Mouse (Mus musculus) layer of hippocampus, adult 2 months (tissue): ENCODE measurements around the gene Sumo1. TPM values are rescaled to one million over a fixed set of nuclear protein-coding genes. Genes with fewer than 3 reads are reported as not detected.
A peak's percentile ranks its signal among the peaks of the same experiment; 100 is the strongest.

Experiments
- DNase-seq, 2 experiments: peaks; one replicate each; pipeline ENCODE4 v3.0.0; 2022; ENCODE audit warnings: low spot score in 2 of 2
- H3K27ac ChIP-seq: fragments of 200-600 bp; 2 replicates; pipeline ENCODE4 v1.8.1; 2022
- H3K4me3 ChIP-seq: fragments of 200-600 bp; 2 replicates; pipeline ENCODE4 v1.8.1; 2022; ENCODE audit warnings: mild to moderate bottlenecking
- CTCF ChIP-seq: fragments of 200-600 bp; conservative IDR thresholded peaks from 2 replicates; pipeline ENCODE4 v1.8.1; 2022; ENCODE audit warnings: antibody characterized with exemption, mild to moderate bottlenecking, moderate library complexity
- total RNA-seq, 2 experiments: library from RNA; stranded (reverse); gene quantifications; 2 replicates each; pipeline ENCODE4 v1.2.3; 2021

Gene Sumo1
- total RNA-seq, 2 experiments from 2014 or later = 117 to 120 TPM

DNA sequence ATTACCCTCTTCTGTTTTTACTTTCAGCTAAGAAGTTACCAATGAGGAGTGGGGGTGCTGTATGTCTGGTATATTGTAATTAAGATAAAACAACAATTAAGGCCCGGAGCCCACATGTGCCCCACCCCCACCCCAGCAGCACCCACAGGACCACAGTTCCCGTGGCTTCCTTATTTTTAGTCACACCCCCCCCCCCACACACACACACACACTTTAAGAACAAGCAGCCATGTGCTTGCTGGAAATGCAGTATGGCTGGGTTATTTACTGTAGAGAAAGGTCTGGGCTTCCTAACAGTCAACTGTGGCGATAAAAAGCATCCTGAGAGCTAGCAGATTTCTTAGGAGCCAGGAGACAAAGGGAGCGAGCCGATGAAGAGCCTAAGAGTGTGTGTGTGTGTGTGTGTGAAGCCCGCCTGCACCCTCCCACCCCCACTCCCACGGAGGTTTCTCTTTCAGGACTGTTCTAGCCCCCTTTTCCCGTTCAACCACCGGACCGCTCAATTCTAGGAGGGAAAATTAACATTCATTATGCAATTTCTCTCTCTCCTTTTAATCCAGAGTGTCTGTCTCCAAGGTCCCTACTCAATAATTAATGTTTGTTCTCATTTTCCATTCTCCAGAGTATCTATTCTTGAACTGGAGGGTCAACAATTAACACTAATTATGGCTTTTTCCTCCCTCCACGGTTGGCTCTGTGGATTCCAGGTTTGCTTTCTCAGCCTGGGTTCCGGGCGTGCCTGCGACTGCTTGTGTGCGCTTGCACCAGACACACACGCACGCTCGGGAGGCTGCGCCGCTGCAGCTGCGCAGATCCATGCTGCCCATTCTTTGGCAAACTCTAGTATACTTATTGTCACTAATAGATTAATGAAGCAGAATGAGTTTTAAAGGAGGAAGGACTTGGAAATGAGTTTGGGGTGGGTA lies 96.1 kb downstream of the Sumo1 start:
- Histone ChIP-seq H3K27ac (peak overlapping the region; percentile 87), H3K4me3 (peak overlapping the region; percentile 46)
- DNase-seq = peak in 1 of 2 experiments; percentile 36
- no peak for TF ChIP-seq CTCF

DNA sequence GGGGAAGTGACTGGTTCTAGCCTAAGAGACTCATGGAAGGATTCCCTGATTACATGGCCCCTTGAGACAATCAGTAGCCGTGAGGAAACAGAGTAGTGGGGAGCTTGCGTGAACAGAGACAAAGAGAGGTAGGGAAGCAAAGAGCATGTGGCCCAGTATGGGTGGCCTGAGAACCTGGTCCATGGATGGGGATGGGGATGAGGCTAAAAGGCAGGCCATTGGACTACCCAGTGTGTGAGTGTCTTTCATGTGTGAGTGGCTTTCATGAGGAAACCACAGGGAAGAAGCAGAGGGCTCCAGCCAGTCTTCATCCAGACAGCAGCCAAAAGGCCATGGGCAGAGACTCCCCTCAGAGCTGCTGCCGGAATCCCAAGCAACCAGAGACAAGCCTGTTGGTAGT lies 96.8 kb downstream of the Sumo1 start:
- no peak for TF ChIP-seq CTCF
- no peak overlapping the region for H3K27ac ChIP-seq
- no peak for DNase-seq
- no peak overlapping the region for H3K4me3 ChIP-seq

DNA sequence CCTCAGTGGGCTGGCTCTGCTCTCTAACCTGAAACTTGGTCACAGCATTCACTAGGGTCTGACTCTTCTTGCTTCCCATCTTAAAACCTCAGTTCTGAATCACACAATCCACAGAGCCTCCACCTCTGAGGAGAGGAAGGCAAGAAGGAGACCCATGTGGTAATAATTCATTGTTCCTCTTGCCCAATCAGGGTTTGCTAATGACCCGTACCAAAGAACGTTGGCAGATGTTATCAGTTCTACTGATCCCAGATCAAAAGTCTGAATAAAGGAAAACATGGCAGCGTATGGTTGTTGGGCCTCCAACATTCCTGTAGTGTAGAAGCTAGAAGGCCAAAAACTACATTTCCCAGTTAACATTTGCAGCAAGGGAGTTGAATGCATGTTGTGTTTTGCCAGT lies 99.1 kb downstream of the Sumo1 start:
- TF ChIP-seq CTCF = no peak
- Histone ChIP-seq H3K4me3 (no peak overlapping the region), H3K27ac (no peak overlapping the region)
- DNase-seq = no peak

DNA sequence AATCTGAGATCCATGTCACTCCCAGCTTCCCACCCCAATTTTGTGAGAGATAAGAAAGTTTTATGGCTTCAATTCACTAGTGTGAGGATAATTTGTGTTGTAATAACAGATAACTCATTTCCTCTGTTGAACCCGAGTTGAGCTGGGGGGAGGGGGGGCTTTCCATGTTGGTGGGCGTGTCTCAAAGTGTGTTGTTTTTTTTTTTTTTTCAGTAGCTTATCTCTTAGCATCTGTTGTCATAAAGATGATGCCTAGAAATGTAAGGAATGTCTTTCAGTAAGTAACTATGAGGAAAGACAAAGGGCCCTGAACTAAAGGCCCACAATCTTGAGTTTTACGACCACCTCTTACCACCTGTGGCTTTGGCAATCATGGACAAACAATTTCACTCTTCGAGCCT lies 99.9 kb downstream of the Sumo1 start:
- Histone ChIP-seq H3K27ac (no peak overlapping the region), H3K4me3 (no peak overlapping the region)
- DNase-seq = no peak
- TF ChIP-seq CTCF = no peak

DNA sequence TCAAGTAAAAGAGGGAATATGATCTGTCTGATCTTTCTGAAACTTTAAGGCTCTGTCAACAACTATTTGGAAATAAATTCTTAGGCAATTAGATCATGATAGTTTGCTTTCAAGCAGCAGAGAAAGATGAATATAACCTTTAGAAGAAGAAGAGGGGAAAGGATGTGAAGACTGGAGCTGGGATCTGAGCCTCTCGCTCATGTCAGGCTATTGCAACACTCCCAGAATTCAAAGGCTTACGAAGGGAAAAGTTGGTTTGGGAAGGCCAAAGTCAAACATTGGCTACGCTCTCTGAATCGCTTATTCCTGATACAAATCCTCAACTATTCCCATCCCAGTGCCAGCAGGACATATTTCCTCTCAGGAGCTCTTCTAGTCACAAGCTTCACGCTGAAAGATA lies 101.3 kb downstream of the Sumo1 start:
- no peak for DNase-seq
- no peak for TF ChIP-seq CTCF
- Histone ChIP-seq H3K4me3 (no peak overlapping the region), H3K27ac (no peak overlapping the region)

DNA sequence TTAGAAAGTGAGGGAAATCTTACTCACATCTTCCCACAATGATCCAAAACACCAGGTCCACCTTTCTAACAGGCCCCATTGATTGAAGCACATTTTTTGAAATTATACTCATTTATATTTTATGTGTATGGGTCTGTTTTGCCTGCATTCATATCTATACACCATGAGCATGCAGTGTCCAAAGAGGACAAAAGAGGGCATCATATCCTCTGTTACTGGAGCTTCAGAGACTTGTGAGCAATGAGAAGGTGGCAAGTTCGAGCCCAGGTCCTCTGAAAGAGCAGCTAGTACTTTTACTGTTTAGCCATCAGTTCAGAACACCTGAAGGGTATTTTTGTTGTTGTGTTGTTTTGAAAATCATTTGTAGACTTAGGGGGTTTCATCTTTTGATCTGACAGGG lies 102.4 kb downstream of the Sumo1 start:
- DNase-seq = no peak
- Histone ChIP-seq H3K4me3 (no peak overlapping the region), H3K27ac (no peak overlapping the region)
- no peak; the same call in 1 of the 2 replicates for TF ChIP-seq CTCF

DNA sequence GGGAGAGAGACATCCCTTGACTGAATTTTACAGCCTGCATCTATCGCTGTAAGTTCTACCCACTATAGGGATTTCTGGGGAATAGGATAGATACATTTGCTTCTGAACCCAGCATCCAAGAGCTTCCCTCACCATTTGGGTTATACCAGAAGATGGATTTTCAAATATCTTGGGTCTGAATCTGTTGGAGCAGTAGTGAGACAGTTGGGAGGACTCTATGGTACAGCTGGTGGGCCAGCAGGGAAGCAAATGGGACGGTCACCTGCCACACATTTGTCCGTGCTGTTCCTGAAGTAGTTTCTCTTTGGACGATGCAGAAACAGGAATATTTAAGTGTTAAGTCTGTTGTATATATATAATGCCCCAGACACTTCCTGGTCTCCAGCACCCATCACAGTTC lies 103.1 kb downstream of the Sumo1 start:
- DNase-seq = no peak
- no peak for TF ChIP-seq CTCF
- H3K27ac ChIP-seq = peak overlapping the region; percentile 20; the same call in 1 of the 2 replicates
- H3K4me3 ChIP-seq = no peak overlapping the region

DNA sequence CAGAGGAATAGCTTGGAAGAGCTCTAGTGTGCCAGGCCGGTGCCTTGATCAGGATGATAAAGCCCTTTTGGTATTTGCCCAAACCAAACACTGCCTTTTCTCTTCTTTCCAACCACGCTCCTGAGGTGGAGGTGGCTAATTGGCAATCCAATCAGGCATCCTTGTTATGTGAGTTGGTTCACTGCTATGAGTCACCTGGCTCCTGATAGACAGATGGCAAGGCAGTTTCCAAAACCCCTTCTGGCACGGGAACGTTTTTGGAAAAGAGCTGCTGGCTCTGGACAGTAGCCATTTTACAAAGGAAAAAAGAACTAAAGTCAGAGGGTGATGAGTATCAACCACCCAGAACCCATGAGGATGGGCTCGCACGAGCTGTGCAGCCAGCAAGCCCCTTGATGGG lies 103.7 kb downstream of the Sumo1 start:
- peak overlapping the region; percentile 20; the same call in 1 of the 2 replicates for H3K27ac ChIP-seq
- peak; percentile 21 to 39 for DNase-seq
- TF ChIP-seq CTCF = no peak
- no peak overlapping the region for H3K4me3 ChIP-seq

DNA sequence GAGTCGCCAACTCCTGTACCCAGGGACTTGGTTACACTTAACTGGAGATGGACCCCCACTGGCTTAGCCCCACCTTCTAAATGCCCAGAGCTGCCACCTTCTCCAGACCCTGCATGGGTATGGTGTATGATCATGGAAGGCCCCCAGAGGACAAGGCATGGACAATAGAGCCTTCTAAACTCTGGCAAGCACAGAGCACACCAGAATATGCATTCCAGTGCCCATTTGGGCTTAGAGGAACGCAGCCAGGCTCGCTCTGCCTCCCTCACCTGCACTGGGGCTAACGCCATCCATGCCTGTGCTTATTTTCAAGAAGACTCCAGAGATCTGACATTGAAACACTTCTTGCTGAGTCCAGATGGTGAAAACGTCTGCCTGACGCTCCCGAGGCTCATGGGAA lies 104.4 kb downstream of the Sumo1 start:
- DNase-seq = no peak
- no peak for TF ChIP-seq CTCF
- Histone ChIP-seq H3K4me3 (no peak overlapping the region), H3K27ac (no peak overlapping the region)

DNA sequence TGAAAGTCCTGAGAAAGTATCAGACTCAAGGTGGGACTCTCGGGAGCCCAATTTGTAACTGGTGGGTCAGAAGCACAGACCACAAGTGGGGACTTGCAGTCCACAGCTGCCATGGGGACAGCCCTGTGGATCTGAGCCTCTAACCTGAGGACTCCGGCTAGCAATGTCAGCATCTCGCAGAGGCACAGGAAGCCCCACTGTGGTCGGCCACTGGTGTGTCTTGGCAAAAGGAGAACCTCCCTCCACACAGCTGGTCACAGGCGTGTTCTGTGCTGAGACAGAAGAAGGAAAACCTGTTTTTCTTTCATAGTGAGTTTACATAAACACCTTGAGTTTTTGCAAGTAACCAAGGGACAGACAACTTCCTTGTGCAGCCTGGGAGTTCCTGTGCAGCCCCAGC lies 104.8 kb downstream of the Sumo1 start:
- Histone ChIP-seq H3K27ac (no peak overlapping the region), H3K4me3 (no peak overlapping the region)
- TF ChIP-seq CTCF = no peak
- no peak for DNase-seq

DNA sequence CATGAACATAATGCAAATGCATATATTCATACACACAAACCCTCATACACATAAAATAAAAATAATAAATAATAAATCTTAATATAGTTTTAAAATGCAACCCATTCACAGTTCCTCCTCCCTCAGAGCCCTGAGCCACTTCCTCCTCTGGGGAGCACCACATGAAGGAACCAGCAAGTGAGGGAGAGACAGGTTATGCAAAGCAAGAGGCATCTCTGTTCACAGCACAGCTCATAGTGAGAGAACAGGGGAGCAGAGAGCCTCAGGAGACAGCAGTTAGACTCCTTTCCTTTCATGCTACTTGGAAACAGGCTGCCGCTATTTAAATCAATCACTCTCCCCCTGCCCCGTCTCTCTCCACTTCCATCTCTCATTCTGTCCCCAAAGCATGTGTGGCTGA lies 107.1 kb downstream of the Sumo1 start:
- DNase-seq = no peak
- TF ChIP-seq CTCF = no peak
- Histone ChIP-seq H3K4me3 (no peak overlapping the region), H3K27ac (no peak overlapping the region)

DNA sequence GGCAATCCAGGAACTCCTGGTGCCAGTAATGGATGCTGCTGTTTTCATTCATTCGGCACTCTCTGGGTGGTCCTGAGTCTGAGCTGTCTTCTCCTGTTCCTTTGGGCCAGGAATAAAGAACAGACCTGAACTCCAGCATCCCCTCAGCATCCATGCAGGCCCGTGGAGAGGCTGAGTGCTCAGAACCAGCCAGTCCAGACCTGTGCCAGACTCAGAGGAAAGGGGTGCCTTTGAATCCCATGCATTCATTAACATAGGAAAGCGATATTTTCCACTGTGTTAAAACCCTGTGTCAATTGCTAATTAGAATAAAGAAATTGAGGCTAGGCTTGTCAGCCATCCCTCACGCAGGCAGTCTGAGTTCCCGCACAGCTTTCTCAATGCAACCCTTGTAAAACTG lies 116.9 kb downstream of the Sumo1 start:
- H3K27ac ChIP-seq = no peak overlapping the region
- no peak for DNase-seq
- no peak for TF ChIP-seq CTCF
- H3K4me3 ChIP-seq = no peak overlapping the region

DNA sequence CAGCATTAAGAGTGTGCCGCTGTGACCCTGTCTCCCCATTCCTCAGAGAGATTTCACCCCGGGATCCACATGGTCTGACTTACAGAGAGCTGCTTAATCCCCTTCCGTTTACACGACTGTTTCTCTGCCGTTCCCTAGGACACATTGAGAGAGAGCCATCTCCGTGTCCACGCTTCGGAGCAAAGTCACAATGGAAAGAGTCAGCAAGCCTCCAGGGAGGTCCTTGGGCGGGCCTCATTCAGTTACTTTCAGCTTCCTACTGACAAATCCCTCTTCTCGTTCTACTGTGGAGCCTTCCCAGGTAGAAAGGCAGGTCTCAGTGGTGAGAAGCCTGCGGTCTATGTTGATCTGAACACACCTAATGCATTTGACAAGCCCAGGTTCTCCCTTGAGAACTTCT lies 119.6 kb downstream of the Sumo1 start:
- H3K4me3 ChIP-seq = no peak overlapping the region
- H3K27ac ChIP-seq = no peak overlapping the region
- TF ChIP-seq CTCF = no peak
- DNase-seq = no peak

DNA sequence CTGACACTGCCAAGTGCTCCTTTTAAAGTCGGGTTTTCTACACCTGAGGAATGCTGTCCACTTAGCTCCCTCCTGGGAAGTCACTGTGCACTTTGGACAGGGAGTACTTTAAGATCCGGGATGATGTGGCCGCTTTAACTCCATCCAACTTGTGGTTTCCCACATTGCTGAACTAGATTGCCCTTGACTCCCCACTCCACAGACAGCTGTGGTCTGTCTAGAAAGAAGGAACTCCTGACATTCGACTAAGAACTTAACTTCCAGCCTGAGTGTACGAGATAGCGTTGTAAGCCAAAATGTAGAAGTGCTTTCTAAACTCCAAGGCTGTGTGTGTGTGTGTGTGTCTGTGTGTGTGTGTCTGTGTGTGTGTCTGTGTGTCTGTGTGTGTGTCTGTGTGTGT lies 120.4 kb downstream of the Sumo1 start:
- no peak for DNase-seq
- H3K27ac ChIP-seq = no peak overlapping the region
- no peak overlapping the region for H3K4me3 ChIP-seq
- TF ChIP-seq CTCF = no peak
